Mouse (Mus musculus): ENCODE measurements at regions not wholly inside any gene's neighbourhood (a gene's known extent, or its start where the extent isn't known, plus 50 kb on each side); places are given as distances from the start of the nearest gene placed in this dataset.
A peak's percentile ranks its signal among the peaks of the same experiment; 100 is the strongest.

DNA sequence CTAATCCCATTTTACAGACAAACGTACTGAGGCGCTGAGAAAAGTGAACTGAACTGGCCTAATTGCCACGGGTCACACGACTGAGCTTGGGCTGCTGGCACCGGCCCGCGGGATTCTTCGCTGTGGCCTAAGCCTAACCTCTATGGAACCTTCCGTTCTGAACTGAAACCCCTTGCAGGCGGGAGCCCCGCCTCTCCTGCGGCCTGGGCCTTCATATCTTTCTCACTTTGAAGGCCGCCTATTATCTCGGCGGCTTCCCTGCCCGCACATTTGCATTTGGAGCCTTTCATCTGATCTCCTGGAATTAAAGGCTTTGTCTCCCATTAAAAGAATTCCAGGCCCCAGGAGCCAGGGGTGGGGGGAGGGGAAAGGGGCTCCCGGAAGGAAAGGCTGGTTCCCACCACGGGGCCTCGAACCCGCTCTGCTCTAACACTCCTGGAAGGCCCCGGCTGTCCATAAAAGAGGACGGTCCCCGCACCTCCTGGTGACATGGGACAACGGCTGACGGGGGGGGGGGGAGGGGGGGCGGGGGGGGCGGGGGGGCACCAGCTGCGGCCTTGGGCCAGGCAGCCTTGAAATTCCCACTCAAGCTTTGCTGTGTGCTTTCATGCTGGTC lies 122.9 kb upstream of the Pja1 start:
- peak; percentile 90 for DNase-seq (ENCODE audit: low read depth, low spot score)

GRCm38 (mm10) chrX:99592980-99593379 lies 121.9 kb upstream of the Pja1 start:
- DNase-seq (ENCODE audit: low read depth, low spot score): no peak

GRCm38 (mm10) chrX:99587284-99587683 lies 116.2 kb upstream of the Pja1 start:
- DNase-seq (ENCODE audit: low read depth, low spot score): no peak

- DNase-seq (ENCODE audit: low read depth, low spot score): no peak
Observed at GRCm38 (mm10) chrX:99586282-99586681, 115.2 kb upstream of the Pja1 start.

GRCm38 (mm10) chrX:99585703-99586102 lies 114.6 kb upstream of the Pja1 start:
- peak; percentile 12 for DNase-seq (ENCODE audit: low read depth, low spot score)

GRCm38 (mm10) chrX:99582611-99583010 lies 111.5 kb upstream of the Pja1 start:
- DNase-seq (ENCODE audit: low read depth, low spot score): no peak

DNA sequence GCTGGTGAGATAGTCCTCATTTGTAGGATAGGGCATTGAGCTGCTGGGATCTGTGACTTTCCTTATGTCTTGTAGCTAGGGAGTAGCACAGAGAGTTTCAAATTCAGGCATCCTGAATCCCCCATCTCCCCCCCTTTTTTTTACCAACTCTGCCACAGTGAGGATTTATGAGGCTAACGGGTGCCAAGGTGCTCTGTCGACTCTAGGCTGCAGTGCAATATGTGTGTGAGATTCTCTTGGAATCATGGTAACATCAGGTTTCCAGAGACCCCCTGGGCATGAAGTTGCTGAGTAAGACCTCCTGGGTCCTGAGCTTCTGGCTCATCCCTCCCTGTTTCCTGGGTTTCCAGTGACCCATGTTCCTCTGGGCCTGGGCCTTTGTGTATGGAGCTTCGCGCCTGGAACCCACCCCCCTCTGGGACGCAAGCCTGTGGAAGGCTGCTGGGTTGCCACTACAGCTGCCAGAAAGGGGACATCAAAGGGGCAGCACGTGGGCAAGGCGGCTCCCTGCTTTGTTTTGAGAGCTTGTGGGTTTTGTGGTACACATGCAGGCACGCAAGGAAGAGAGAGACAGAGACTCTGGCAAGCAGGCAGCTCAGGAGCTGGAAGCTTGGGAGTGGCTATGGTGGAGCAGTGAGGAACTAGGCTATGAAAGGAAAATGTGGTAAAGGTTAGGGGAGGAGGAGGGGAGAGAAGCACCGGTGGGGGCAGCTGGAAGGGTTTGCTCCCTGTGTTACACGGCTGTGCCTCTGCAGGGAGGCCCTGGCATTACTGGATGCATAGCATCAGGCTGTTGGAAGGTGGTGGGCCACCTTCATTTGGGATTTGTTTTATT lies 110.8 kb upstream of the Pja1 start:
- no peak for DNase-seq (ENCODE audit: low read depth, low spot score)

- no peak for DNase-seq (ENCODE audit: low read depth, low spot score)
Observed at GRCm38 (mm10) chrX:99579206-99579605, 108.1 kb upstream of the Pja1 start.

- DNase-seq (ENCODE audit: low read depth, low spot score): no peak
Observed at GRCm38 (mm10) chrX:99578796-99579195, 107.7 kb upstream of the Pja1 start.

- DNase-seq (ENCODE audit: low read depth, low spot score): peak; percentile 18
Observed at GRCm38 (mm10) chrX:99575105-99575504, 104.0 kb upstream of the Pja1 start.

DNA sequence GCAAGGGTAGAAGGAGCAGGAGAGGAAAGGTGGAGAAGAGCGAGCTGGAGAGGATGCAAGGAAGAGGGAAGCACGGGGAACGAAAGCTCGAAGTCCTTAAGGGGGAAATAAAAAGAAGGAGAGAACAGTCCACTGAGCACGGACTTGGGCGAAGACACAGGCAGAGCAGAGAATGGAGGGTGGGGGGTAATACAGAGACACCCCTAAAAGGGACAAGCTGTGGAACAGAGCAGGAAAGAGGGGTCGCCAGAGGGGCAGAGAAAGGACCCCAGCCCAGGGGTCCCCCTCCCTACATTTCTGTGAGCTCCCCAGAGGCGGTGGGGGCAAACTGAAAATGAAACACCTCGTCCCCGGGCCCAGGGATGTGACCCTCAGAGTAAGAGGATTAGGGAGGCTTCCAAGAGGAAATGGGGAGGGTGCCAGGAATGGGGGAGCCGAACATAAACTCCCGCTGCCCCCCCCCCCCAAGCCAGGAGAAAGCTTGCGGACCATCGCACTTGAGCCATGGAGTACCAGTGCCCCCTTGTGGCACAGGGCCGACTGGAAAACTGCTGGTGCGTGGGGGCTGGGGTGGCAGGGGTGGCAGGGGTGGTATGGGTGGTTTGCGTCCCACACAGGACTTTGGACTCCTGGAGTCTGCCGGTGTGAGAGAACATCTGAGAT lies 103.5 kb upstream of the Pja1 start:
- DNase-seq (ENCODE audit: low read depth, low spot score): peak; percentile 22

DNA sequence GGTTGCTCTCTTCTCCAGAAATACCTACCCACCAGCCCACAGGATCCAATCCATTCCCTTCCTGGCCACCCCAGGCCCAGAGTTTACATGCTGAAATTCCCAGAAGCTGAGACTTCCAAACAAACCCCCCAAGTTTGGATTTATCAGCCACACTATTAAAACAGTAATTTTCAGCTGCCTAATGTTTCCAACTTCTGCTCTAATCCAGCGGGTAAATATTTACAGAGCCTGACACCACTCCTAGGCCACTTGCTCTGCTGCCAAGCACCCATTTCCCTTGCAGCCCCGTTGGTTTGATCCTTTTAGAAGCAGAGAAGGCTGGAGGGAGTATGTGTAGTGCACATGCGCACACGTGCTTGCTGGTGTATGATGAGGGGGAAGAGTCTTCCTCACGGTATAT lies 99.1 kb upstream of the Pja1 start:
- DNase-seq (ENCODE audit: low read depth, low spot score): no peak

DNA sequence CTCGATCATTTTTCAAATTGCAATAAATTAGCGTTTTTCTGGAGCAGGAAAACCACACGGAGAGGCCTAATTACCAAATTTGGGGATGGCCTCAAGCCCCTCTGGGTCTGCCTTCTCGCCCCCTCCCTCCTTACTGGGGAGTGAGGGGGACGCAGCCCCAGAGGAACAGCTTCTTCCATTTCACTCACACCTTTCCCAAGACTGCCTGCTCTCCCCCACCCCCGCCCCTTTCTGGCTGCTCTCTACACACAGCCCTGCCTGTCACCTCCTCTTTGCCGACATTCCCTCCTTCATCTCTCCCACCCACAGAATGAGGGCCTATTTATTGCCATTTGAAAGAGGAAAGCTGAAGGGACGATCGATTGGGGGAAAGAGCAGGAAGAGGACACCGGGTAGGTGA lies 97.2 kb upstream of the Pja1 start:
- no peak for DNase-seq (ENCODE audit: low read depth, low spot score)

GRCm38 (mm10) chrX:99567367-99568164 lies 96.5 kb upstream of the Pja1 start:
- peak; percentile 80 for DNase-seq (ENCODE audit: low read depth, low spot score)

GRCm38 (mm10) chrX:99561995-99562394 lies 90.9 kb upstream of the Pja1 start:
- no peak for DNase-seq (ENCODE audit: low read depth, low spot score)

- DNase-seq (ENCODE audit: low read depth, low spot score): no peak
Observed at GRCm38 (mm10) chrX:99560699-99561098, 89.6 kb upstream of the Pja1 start.

DNA sequence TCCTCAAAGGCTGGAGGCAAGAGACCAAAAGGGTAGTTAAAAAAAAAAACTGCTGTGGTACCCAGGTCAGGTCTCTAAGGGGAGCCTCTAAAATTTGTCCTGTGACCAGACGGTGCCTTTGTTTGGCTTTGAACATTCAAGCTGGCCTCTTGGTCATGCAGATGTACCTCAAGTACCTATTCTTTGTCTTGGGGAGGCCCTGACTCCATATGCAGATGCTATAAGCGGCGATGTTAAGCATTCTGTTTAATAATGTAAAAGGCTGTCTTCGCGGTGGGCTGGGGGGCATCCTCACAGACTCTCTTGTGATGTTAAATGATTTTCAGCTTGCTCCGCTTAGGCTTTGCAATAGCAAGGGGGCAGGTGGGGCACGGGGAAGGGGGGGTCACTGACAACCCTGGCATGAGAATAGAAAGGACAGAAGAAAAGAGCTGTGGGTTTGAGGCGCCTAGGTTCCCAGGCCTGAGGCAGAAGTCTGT lies 85.8 kb upstream of the Pja1 start:
- DNase-seq (ENCODE audit: low read depth, low spot score): peak; percentile 93

GRCm38 (mm10) chrX:99555976-99556781 lies 85.1 kb upstream of the Pja1 start:
- DNase-seq (ENCODE audit: low read depth, low spot score): no peak

GRCm38 (mm10) chrX:99552778-99553177 lies 81.7 kb upstream of the Pja1 start:
- no peak for DNase-seq (ENCODE audit: low read depth, low spot score)

GRCm38 (mm10) chrX:99550057-99550760 lies 79.1 kb upstream of the Pja1 start:
- no peak for DNase-seq (ENCODE audit: low read depth, low spot score)

Data from ZHBTc4 (cell line).